Mouse (Mus musculus) neutrophil, adult 5-6 weeks (primary cell): Measurements from ENCODE around the gene Apeh. TPM values are rescaled to one million over a fixed set of nuclear protein-coding genes. Genes with fewer than 3 reads are reported as not detected.

ENCODE experiments used
- ATAC-seq: fragments of 151-379, 151-347 bp; 2 replicates; pipeline ENCODE4 v1.8.0; 2017; ENCODE audit warnings: mild to moderate bottlenecking, moderate TSS enrichment; ENCODE audit not compliant: insufficient number of reproducible peaks, poor library complexity, low FRiP score, severe bottlenecking; ENCODE audit errors: extremely low read depth
- total RNA-seq: library from RNA; stranded (forward); fragments of 200-1000 nt; gene quantifications from 2 replicates; pipeline ENCODE4 v1.2.3, GENCODE M21; 2017

The Apeh gene
- total RNA-seq, 1 experiment from 2014 or later = 74.5 TPM

DNA sequence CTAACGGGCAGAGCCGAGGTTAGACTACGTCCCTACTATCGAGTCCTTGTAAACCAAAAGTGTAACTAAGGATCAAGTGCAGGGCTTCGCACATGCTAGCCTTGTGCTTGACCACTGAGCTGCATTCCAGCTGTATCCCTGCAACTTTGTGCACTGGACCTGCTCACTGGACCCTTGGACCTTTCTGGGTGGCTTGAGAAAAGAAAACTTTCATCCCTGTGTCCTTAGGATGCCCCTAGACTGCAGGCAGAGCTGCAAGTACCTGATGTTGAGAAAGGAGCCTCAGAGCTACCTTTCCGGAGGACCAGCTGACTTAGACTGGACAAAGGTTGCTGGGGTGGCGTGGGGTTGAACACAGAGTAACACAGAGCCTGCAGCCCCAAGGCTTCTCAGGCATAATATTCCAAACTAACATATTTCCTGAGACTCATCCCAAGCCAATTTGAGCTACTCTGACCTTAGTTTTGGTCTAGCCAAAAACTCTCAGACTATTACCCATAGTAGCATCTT is 3.7 kb downstream of the Apeh start:
- no peak for ATAC-seq

DNA sequence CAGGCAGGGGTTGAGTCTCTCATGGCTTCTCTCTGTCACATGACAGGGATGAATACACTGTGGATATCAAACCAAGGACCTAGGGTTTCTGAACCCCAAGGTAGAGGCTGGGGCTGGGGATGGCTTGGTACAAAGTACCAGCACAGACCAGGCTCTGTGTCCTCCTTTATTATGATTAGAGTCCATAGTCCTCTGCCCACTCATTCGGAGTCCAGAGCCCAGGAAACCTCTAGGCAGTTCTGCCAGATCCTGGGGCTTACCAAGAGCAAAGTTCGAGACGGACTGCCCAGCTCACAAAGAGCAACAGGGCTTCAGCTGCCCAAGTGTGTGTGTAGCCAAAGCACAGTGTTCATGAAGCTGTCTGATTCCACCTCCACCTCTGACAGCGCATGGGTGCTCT is 9.1 kb downstream of the Apeh start:
- ATAC-seq = no peak

DNA sequence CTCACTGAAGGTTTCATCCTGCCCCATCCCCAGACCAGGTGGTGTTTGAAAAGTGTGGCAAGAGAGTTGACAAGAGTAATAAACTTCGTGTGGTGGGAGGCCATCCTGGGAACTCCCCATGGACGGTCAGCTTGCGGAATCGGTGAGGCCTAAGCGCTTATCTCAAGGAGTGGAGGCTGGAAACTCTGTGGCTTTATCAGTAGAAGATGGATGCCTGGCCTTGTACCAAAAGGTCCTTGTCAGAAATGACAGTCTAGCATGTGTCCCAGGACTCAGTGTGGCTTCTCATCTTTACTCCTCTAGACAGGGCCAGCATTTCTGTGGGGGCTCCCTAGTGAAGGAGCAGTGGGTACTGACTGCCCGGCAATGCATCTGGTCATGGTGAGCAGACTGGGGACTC is 10.8 kb downstream of the Apeh start:
- ATAC-seq = no peak

DNA sequence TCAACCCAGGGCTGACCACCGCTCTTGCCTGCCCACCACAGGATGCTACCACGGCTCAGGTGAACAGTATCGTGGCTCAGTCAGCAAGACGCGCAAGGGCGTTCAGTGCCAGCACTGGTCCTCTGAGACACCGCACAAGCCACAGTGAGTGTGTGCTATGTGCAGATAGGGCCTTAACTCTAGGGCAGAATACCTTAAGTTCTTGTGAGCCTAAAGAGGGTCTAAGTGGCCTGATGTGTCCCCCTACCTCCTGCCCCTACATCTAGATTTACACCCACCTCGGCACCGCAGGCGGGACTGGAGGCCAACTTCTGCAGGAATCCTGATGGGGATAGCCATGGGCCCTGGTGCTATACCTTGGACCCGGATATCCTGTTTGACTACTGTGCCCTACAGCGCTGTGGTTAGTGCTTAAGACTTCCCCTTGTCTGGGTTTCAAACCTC is 11.4 kb downstream of the Apeh start, which contains the start of gene Rnf123:
Gene Rnf123 (minus strand): TSS at position 359 of the 444 bp plus-strand sequence.
- no peak; the same call in 1 of the 2 replicates for ATAC-seq

DNA sequence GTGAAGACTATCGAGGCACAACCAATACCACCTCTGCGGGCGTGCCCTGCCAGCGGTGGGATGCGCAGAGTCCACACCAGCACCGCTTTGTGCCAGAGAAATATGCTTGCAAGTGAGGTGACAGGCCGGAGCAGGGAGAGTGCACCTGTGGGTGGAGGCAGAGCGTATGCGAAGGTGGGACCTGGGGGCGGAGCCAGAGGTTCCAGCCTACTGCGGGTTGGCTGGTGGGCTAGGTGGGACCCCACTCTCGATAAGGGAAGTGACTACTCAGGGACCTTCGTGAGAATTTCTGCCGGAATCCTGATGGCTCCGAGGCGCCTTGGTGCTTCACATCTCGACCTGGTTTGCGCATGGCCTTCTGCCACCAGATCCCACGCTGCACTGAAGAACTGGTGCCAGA is 11.9 kb downstream of the Apeh start:
- no peak for ATAC-seq

DNA sequence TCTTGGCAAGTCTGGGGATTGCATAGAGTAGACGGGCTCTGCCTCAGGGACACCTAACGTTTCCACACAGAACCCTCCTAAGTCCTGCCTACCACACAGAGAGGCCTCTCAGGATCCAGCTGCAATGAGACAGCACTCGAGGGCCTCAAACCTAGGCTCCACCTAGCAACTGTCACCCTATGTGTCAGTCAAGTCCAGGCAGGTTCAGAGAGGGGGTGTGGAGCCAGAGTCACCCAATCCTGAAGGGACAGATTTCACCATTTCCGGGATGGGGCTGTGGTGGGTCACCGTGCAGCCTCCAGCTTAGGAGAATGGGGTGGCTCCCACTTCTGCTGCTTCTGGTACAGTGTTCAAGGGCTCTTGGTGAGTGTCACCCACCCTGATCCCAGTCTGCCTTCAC is 14.2 kb downstream of the Apeh start, which contains the start of gene Mst1:
Gene Mst1 (plus strand): TSS at position 269 of the 400 bp plus-strand sequence.
- no peak for ATAC-seq

DNA sequence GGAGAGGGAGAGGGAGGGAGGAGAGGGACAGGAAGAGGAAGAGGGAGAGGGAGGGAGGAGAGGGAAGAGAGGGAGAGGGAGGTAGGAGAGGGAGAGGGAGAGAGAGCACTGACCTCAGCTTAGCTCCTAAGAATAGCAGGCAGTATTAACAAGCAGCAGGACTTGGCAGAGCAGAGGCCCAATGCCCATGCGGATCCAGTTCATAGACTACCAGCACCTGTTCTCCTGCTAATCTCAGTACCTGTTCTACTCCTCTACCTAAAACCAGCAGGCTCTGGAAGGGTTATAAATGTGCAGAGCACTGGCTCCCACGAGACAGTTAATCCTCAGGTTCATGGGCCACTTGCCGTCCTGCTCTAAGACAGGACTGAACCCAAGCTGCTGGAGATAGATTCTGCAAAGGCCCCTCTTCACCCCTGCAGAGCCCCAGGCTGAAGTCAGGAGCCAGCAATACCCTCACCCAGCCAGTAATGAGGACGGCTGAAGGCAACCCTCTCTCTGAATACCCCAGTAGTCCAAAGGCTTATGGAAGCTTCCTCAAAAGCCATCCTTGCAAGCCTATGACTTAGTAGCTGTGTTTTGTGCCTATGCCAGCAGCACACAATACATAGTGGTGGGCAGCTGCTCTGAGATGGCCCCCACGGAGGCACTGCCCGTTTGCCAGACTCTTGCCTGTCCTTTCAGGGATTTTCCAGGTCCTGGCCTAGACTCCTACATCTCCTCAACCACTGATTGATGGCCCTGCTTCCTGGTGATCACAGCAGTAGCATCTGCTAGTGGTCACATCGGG is 21.1 kb downstream of the Apeh start:
- no peak for ATAC-seq

DNA sequence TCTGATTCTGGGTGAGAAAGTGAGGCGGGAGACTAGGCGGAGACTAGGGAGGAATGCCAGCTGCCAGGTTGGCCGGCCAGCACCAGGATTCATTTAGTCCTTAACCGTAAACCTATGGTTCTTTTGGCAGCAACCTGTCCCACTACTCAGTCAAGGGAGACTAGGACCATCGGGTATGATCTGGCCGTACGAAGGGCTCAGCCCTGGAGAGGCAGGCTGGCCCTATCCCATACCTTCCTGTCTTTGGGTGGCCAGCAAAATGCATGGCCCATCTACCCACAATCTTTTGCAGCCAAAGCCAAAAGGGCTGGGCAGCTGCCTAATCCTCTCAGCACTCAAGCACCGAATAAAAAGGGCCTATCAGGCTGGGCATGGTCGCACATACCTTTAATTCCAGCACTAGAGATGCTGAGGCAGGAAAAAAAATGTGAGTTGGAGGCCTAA is 21.9 kb downstream of the Apeh start:
- no peak for ATAC-seq

DNA sequence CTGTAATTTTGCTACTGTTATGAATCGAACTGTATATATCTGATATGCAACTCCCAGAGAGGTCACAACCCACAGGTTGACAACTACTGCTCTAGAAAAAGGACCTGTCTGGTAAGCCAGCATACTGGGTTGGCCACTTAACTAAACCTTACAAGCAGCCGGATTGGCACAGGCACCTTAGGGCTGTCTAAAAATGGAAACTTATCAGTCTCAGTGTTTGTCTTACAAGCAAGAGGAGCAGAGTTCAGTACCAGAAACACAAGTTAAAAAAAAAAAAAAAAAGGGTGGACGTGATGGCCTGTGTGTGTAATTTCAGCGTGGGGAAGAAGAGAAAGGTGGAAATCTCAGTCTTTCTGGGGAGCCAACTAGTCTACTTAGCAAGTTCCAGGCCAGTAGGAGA is 22.6 kb downstream of the Apeh start:
- ATAC-seq = no peak

DNA sequence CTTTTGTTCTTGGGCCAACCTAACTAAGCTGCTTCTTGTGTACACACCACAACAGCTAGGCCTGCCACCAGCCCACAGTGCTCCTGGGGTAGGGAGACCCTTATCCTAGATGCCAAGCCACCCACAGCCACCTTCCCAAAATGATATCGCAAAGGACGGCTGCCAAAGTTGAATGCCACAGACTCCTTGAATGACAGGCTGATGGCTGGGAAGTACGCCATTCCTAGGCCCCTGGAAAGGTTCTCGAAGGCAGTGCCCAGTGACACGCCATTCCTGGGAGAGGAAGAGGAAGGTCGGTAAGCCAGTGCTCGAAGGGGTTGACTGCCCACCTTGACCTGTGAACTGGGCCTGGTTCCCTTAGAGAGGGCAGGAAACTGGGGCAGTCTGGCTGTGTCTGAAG is 24.9 kb downstream of the Apeh start:
- no peak for ATAC-seq

DNA sequence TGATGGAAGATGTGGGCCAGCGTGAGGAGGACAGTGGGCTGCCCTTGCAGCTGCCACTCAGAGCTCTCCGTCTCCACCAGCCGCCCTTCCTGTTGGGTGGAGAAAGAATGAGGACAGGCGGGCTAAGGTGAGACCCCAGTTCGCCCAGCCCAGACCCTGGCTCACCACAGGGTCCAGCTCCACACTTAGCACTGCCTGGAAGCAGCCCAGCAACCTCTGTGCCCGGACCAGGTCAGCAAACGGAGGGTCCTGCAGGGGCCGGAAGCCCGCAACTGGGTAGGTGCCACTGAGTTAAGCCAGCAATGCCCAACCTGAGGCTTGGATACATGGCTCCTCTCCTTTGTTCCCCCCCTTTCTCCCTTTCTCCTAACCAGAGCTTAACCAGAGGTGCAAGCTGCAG is 25.4 kb downstream of the Apeh start:
- no peak for ATAC-seq

DNA sequence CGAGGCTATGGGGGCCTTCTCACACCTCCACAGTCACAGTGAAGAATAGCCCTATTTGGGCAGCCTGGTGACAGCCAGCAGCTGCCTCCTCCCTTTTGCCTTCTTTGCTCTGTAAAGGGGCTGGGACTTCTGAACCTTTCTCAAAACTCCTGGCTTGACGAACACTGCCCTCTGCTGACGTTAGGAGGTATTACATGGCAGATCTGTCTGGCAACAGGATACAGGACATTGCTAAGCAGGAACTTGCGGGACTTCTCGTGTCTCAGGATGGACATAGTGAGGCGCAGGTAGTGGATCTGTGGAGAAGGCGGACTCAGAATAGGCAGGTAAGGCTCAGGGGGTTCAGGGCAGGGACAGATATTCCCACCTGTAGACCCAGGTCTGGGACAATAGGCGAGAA is 26.5 kb downstream of the Apeh start:
- ATAC-seq = peak; percentile 77

DNA sequence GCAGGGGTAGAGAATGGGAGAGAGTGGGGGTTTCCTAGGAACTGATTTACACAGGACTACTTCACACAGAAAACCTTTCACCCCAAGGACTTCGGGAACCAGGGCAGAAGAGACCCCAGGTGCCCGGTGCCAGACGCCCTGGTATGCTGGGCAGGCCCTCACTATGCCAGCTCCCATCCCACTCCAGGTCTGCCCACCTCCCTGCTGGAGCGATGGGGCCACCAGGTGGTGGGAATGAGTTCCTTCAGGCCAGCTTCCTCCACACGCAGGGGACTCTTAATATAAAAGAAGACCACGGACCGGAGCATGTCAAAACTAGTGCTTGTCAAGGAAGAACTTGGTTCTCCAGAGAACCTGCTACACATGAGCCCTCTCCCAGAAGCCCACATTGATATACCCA is 27.2 kb downstream of the Apeh start:
- ATAC-seq = no peak

DNA sequence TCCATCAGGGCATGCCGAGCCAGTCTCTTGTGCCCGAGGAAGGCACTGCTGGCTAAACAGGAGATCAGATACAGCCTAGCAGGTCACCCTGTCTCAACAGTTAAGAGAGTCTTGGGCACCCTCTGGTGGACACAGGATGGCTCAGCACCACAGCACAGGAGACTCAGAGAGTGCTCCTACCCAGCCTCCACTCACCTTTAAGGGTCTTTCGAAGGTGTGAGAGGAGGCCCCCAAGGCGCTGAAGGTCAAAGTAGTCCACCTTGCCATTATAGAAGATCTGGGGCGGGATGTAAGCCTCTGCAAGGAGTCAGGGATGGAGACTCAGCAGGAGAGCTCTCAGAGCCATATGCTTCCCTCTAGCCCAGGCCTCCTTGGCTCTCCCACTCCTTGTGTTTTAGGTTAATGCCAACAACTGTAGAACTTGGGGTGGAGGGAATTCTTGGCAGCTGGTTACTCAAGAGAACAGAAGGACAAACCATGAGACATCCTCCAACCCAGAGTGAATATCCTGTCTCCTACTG is 28.9 kb downstream of the Apeh start:
- ATAC-seq = no peak

DNA sequence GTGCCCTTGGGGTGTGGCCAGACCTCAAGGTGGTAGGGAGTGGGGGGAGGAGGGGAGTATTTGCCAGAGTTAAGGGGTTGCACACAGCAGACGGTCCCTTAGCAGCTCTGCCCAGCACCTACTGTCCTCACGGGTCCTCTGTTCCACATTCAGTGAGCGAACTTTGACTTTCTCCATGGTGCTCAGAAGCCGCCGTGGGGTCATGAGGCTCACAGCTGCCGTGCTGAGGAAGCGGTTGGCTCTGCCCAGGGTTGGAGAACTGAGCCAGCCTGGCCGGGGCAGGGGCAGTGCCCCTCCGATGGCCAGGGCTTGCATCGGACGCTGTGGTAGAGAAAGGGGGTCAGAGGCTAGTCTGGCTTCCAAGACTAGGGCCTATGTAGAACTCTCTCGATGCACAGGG is 31.0 kb downstream of the Apeh start:
- ATAC-seq = no peak

DNA sequence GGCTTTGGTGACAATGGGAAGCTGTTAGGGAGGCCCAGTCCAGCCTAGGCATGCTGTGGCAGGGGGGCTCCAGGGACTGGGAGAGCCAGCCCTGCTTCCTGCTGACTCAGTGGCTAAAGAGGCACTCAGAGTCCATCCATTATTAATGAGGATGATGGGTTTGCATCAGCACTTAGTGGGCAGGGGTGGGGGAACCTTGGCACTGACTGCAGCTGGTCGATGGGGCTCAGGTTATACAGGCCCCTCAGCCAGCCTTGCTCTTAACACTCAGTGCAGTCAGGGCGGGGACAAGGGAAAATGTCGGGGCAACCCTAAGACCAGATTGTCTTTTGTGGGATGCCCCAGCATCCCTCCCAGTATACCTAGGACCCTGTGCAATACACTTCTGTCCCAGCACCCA is 32.3 kb downstream of the Apeh start:
- ATAC-seq = no peak

DNA sequence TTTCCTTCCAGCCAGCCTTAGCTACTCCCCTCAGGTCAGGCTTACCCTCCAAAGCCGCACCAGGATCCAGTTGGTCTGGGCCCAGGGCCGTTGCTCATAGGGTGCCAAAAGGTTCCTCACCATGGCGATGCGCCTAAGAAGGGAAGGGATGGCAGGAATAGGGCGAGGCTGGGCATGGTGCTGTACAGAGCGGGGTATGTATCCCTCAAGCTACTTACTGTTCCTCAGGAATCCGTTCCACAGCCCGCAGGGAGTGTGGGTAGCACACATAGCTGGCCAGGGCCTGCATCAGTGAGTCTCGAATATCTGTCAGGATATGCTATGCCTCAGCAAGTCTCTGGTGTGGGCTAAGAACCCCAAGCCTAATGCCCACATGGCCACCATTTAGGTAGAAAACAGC is 36.1 kb downstream of the Apeh start:
- ATAC-seq = no peak

DNA sequence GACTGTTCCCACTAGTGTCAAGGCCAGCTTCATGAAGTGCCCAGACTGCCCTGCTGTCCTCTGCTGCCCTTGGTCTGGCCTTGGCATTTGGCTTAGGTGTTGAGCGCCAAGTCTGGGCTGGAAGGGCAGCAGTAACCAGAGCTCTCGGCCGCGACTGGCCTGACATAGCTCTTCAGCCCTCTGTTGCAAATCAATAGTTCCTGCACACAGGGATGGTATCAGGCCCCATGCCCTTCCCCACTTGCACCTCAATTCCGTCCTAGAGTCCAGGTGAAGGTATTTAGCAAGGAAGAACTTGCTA is 37.2 kb downstream of the Apeh start:
- ATAC-seq = no peak

DNA sequence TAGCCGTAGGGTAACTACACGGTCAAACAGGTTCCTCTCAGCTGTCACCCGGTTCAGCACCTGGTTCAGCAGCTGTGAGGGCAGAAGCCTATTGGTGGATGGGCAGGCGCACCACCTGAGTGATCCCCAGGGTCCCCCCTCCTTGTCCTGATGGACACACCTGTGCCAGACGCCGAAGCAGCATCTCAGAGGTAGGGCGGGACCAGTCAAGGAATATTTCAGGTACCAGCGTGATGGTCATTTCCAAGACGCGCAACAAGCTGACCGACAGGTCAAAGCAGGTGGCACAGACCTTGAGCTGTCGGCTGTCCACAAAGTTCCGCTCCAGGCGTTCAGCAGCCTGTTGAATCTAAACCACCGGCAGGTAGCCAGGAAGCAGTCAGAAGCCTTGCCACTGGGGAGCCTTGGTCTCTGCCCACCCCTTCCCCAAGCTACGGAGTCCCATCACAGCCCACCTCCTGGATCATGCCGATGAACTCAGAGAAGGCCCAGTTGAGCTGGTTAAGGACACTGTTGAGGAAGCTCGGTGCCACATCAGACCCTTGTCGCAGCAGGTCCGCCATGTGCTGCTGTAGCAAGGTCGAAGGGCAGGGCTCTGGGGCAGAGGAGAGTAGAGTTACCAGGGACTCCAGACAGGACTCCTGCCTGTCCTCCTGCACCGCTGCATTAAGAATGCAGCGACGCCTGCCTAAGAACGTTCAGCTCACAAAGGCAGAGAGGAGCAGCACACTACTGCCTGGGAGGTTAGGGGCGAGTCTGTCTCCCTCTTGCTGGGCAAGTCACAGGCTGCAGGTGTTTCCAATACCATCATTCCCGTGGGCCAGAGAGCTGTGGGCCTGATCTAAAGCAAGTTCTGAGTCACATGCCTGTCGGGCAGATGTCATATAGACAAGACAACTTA is 37.8 kb downstream of the Apeh start:
- no peak for ATAC-seq
